ENCODE assay signal across 28 mouse cellular contexts in genomic region chr5:92446736-92447135, GRCm38 (mm10).
"Had no signal": no experiment of that assay in that cellular context is flagged by ENCODE, and none has a peak within 500 bp of the region (broad histone marks: within the 10 kb centered on the region; RNA-seq: fewer than 3 reads in every experiment).

No protein-coding gene starts in this region.

- DNase-seq: heart, postnatal 14 days; heart, postnatal 4 days; kidney, adult 11 months; kidney, adult 18-20 months; kidney, adult 2 months; kidney, adult 8-10 months; kidney, adult 9 months; kidney, postnatal 10 days; kidney, postnatal 14 days; kidney, postnatal 25 days; kidney, postnatal 36 days; kidney, postnatal 4 days; layer of hippocampus, adult 9-11 months; layer of hippocampus, postnatal 36 days had no signal

- H3K4me3 ChIP-seq: heart, embryonic 12.5 days; heart, embryonic 13.5 days; heart, embryonic 15.5 days; hindbrain, embryonic 10.5 days; hindbrain, embryonic 12.5 days; hindbrain, embryonic 13.5 days; hindbrain, embryonic 15.5 days; intestine, embryonic 15.5 days; kidney, embryonic 15.5 days; layer of hippocampus, adult 2 months; left cerebral cortex, adult 2 months had no signal

- H3K27me3 ChIP-seq: heart, embryonic 12.5 days; heart, embryonic 13.5 days; heart, embryonic 15.5 days; hindbrain, embryonic 12.5 days; hindbrain, embryonic 13.5 days; hindbrain, embryonic 15.5 days; intestine, embryonic 15.5 days; kidney, embryonic 15.5 days had no signal

- H3K4me1 ChIP-seq: hindbrain, embryonic 10.5 days; hindbrain, embryonic 12.5 days; hindbrain, embryonic 13.5 days; hindbrain, embryonic 15.5 days; intestine, embryonic 15.5 days; kidney, embryonic 15.5 days had no signal

- H3K27ac ChIP-seq: heart, embryonic 13.5 days; heart, embryonic 15.5 days; hindbrain, embryonic 10.5 days; hindbrain, embryonic 12.5 days; hindbrain, embryonic 13.5 days; hindbrain, embryonic 14.5 days; hindbrain, embryonic 15.5 days; hindbrain, postnatal 0 days; intestine, embryonic 15.5 days; kidney, embryonic 15.5 days; kidney, postnatal 0 days; layer of hippocampus, adult 2 months; left cerebral cortex, adult 2 months had no signal

- H3K9me3 ChIP-seq: heart, embryonic 12.5 days; heart, embryonic 13.5 days; heart, embryonic 15.5 days; hindbrain, embryonic 10.5 days; hindbrain, embryonic 12.5 days; hindbrain, embryonic 13.5 days; hindbrain, embryonic 15.5 days; intestine, embryonic 15.5 days; kidney, embryonic 15.5 days had no signal
